Mouse (Mus musculus) 416B (cell line): Measurements from ENCODE around the gene Vipr2.

Experiments
- DNase-seq: peaks from one replicate; pipeline ENCODE4 v3.0.0; 2011; ENCODE audit warnings: low read depth

The Vipr2 gene

DNA sequence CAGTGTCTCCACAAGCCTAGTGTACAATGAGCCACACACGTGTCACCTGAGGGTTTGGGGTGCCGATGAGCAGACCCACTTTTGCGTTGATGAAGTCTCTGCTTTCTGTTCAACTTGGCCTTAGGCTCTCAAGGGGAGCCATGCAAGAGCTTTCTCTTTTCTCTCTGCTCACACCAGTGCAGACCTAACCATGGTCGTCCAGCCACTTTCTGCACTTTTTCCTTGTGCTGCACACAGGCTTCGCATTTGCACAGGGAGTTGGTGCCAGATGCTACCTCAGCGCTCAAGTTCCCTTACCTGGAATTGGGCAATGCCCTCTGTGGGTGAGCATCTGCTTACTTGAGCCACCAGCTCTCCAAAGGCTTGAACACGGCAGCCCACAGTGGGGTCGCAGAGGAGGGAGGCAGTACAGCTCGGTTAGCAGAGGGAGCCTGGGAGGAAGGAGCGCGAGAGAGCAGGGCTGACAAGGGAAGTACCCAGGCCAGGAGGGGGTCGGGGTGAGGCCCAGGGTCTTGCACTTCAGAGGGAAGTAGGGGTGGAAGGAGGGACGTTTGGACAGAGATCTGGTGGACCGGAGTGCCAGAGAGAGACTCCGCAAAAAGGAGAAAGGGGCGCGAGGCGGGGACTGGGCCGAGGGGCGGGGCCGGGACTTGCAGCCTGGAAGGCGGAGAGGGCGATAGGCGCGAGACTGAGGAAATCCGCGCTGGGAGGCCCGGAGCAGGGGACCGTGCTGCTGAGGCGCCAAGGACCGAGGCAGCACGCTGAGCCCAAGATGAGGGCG, at the start of gene Vipr2:
Vipr2 (plus strand) TSS at position 653 of the 781 bp plus-strand sequence.
- peak; percentile 73 for DNase-seq

GRCm38 (mm10) chr12:116028095-116028494, 49.4 kb upstream of the Vipr2 start:
- peak; percentile 72 for DNase-seq

DNA sequence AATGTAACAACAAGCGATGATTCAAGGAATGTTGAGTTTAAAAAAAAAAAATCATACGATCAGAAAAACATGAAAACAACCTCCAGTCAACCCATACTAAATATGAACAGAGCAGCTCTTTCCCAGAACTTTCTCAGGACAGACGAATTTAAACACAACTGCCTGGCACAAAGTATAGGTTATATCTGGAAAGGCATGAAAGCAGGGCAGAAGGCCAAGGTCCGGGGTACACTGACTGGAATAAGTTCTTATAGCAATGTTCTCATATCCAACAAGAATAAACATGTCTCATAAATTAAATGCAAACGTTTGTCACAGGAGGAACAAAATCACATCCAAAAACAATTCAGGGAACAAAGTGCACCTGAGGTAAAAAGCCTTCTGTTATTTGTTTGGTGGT, 42.2 kb upstream of the Vipr2 start:
- no peak for DNase-seq

- no peak for DNase-seq
These were observed 32.7 kb upstream of the Vipr2 start for GRCm38 (mm10) chr12:116044785-116045184.

DNA sequence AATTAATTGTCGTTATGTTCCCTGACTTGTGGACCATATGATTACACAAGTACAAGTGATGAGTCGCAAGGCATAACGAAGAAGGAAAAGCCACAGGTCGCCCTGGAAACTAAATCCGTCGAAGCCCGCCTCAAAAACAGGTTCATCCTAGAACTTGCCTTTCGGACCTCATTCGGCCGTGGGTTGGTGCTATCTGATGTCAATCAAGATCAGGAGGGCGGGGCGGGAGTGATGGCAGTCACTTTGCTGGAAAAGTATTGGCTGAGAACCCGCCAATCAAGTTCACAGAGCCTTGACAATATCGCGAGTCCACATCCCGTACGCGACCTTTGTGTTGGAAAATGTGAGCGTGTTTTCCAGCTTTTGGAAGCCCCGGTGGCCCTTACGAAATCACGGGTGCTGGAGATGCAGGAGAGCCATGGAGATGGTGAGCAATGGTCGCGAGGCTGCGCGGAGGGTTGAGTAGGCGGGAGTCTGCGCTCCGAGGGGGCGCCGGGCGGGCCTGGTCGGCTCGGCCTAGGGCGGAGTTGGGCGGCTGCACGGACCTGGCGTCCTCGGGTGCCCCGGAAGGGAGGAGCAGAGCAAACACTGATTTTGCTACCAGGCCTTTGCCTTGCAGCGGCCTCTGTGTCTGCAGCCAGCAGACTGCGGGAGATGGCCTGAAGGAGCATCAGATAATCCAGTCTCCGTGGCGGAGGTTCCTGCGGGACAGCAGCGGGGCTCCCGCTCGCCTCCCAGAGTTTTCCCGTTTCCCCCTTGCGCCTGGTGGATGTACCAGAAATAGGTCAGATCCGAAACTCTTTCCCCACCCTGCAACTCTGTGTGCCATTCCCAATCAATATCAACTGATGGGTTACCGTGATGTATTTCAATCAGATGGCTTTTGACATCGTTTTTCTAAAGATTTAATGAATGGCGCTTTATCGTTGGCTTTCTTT, 29.8 kb upstream of the Vipr2 start, which contains the start of gene Zfp386:
Zfp386 (plus strand) TSS at position 285 of the 938 bp plus-strand sequence.
- peak; percentile 100 for DNase-seq

DNA sequence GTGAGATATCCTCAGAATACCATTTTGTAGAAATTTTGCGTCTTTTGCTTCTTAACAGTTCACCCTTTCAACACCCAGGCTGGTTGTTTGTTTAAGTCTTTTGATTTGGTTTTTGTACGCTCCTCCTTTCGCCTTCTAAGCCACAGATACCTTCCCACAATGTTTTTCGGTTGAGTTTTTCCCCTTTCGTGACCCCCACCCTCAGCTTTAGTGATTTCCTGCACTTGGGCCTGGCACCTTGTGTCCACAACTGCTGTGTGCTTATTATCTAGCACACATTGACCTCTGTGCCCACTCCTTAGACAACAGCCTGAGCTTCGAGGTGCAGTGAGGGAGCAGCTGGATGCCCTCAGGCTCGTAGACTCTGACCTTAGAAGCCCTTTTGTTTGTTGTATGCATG, 28.8 kb upstream of the Vipr2 start:
- no peak for DNase-seq

- no peak for DNase-seq
These were observed 28.3 kb upstream of the Vipr2 start for GRCm38 (mm10) chr12:116049236-116049635.

GRCm38 (mm10) chr12:116049701-116050100, 27.8 kb upstream of the Vipr2 start:
- peak; percentile 79 for DNase-seq

DNA sequence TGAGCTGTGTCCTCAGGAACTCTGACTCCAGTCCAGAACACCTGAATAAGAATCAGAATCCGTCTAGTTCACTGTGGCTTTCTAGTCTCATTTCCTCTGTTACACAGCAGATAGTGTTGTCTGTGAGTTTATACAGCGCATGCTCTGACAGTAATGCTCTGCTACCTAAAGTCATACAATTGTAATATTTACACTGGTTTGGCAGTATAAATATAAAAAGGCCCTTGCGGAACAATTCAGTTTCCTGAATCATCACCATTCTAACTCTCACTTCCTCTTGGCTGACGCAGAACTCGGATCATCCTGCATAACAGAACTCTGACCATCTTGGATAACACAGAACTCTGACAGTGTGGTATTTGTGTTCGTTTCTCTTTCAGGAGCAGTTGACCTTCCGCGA, 23.2 kb upstream of the Vipr2 start:
- DNase-seq: no peak

- DNase-seq: no peak
These were observed 21.4 kb upstream of the Vipr2 start for GRCm38 (mm10) chr12:116056112-116056511.

DNA sequence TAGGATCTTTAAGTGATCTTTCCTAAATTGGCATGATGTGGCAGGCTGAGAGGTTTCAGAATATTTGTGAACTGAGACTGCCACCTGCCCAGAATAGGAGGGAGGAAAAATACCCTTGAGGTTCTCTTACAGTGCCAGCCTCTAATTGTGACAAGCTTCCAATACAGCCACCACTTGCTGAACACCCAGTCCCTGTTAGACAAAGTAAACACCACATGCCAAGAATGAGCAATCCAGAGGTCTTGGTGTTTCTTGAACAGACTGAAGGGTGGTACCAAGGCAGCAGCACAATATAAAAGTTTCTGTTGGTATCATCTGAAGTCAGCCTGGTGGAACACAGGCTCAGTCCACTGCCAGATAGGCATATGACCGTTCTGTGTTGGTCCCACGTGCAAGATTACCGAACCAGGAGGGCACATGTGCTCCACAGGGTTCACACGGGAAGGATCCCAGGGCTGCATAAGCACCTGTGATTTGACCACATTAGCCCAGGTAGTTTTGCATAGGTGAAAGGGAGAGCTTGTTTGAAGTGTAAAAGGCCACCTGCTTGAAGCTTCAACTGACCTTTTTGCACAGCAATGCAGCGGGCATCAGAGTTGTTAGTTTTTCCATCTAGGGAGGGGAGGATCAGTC, 15.8 kb upstream of the Vipr2 start:
- DNase-seq: no peak

DNA sequence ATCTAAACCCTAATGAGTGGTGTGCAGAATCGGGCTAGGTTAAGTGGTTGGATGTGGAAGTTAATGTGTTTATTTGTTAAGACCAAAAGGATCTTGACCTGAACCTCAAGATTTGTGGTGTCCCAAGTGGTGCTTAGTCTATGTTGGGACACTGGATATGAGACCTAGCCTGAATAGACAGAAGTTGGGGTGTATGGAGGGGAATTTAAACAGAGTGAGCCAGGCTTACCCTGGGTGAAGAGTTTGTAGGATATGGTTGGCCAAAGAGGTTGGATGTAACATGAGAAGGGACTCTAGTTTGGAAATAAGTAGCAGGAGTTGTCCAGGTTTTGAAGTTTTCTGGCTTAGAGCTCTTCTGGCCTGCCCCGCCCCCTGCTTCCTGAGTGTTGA, 15.3 kb upstream of the Vipr2 start:
- no peak for DNase-seq

DNA sequence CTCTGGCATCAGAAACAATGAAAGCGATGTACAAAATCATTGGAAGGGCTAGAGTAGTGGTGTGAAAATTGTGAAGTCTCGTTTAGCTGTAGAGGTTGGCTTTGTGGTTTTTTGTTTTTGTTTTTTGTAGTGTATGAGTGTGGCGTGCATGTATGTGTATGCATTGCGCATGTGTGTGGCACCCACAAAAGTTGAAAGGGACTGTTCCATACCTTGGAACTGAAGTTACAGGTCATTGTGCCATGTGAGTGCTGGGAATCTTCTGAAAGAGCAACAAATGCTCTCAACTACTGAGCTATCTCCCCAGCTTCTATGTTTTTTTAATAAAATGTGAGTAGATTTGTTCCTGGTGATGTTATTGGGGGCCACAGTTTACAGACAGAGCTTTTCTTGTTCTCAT, 14.5 kb upstream of the Vipr2 start:
- DNase-seq: no peak

DNA sequence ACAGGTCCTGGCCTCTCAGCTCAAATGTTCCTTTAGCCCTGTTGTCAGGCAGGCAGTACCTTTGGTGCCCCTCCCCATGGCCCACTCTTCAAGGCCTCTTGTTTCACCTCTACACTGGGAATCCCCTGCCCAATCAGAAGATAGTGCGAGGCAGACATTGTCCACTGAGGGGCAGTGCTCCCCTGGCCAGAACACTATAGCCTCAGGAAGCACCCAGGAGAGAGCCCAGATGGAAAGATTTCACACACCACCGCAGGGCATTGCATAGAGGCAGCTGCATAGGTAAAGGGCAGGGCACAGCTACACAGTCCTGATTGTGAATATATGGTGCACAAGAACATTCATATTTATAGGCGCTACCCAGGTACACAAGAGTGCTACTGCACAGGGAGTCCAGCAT, 6.5 kb upstream of the Vipr2 start:
- DNase-seq: peak; percentile 49

DNA sequence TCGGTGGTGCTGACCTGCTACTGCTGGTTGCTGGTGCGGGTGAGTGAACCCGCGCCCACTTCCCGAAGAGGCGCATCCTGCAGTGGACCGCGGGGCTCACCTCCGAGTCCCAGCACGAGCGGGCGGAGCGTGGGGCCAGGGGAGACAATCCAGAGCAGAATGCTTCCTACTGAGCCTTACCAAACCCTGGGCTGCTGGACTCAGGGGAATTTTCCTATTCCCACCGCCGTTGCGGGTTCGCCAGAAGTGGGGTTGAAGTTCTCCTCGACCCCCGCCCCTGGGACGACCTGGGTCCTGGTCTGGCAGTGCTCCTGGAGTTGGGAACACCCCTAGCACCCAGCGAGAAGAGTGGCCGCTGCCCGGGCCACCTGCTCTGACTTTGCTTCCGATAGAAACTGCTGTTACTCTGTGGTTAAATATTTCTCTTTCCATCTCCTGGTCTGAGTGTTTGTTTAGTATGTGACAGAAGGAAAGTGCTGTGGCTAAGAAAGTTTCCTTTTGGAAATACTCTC, 385 bp downstream of the Vipr2 start:
- DNase-seq: no peak

DNA sequence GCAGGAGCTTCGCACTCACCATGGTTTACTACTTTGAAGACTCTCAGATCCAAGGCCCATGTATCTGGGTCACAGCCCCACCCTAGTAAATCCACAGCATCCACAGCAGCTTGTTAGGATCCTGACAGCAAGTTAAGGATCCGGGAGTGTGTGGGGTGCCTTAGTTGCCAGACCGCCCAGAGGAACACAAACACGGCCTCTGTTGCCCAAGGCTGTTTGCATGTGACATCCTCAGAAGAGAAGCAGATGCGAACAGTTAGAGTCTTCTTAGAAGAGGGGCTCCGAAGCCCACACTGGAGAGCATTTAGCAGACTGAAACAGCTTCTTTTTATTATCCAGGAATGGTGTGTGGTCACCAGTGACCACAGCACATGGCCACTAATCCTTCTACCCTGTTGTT, 5.6 kb downstream of the Vipr2 start:
- DNase-seq: no peak

DNA sequence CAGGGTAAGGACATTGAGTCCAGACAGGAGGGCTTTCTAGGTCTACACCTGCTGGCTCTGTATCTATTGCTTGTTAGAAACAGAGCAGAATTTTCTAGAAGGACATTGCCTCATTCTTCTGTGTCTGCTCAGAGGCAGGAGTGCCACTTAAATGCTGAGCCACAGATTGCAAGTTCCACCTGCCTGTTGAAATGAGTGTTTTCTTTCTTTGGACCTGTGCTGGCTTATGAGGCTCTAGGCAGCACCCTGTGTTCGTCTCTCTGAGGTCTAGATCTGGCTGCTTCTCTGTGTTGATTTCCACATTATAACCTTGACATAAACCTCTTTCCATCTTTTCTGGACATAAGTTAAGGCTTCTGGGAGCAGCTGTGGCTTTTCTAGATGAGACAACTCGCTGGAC, 6.8 kb downstream of the Vipr2 start:
- DNase-seq: no peak

DNA sequence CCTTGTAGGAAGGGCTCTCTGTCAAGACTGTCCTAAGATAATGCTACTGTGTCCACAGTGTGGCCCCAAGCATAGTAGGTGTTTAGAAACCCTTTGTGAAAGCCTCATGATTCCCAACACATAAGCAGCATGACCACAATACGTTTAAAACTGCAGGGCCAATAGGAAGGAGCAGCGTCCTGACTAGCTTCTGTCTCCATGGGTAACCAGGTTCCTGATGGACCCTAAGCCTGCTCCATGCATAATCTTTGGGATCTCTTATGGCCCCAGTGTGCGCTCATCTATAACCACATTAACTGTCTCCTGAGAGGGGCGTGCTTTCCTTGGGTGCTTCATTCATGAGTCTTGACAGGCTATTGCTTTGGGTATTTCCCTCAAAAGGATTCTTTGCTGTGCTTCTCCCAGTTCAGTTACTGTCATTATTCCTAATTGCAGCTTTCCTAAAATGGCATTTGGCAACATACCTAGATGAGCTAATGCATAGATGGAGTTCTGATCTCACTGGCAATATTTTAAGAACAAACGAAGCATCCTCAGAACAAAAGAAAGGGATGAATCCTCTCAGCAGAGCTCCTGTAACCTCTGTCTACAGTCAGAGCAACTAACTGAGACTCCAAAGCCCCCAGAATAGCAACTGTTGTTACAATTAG, 9.6 kb downstream of the Vipr2 start:
- no peak for DNase-seq

GRCm38 (mm10) chr12:116089836-116090235, 12.3 kb downstream of the Vipr2 start:
- no peak for DNase-seq

DNA sequence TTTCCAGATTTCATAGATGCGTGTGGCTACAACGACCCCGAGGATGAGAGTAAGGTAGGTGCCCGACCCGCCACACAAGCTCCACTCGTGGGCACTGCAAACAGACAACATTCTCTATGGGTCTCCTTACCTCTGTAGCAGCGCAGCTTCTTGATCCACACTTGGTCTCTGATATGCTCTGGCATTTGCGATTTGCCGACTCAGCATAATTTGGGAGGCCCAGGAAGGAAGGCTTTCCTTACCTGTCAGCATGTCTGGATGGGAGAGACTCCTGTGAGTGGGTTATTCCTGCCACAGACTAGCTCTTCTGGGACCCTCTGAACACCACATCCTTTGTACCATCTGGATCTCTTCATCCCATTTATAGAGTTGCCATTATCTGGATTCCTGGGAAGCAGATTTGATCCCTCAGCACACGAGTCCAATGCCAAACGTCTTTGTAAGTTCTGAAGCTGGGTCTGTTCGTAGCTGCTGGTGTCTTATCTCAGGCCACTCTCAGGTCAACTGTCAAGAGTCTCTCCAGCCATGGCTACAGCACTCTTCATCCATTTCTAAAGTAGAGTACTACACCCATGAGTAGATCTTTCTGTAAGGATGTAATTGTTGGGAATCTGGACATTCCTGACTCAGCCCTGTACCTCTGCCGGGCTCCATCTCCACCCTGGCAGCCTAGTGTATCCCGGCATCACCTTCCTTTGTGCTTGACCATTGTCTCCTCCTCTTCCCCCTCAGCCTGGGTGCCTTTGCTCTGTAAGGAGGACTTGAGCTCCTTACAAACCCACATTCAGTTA, 17.4 kb downstream of the Vipr2 start:
- DNase-seq: no peak

GRCm38 (mm10) chr12:116096361-116096904, 18.9 kb downstream of the Vipr2 start:
- DNase-seq: no peak
